Mouse (Mus musculus) MN1 (cell line): ENCODE data around the gene Nrg3.
"Not testable (repeated sequence)": the region's sequence is repeated elsewhere in the genome, so short reads cannot be mapped to it uniquely, and the experiment has no call there.

Experiments used
- DNase-seq: peaks from one replicate; pipeline ENCODE4 v3.0.0-alpha.2; 2016; ENCODE audit warnings: low spot score

Gene Nrg3

GRCm38 (mm10) chr14:39191946-39192345, 280.9 kb downstream of the Nrg3 start:
- peak; percentile 75 for DNase-seq

- no peak for DNase-seq
Measured at GRCm38 (mm10) chr14:39173709-39174108, 299.2 kb downstream of the Nrg3 start.

GRCm38 (mm10) chr14:39160140-39160539, 312.7 kb downstream of the Nrg3 start:
- DNase-seq, result no peak

GRCm38 (mm10) chr14:39155462-39155861, 317.4 kb downstream of the Nrg3 start:
- DNase-seq, result no peak

- DNase-seq, result no peak
Measured at GRCm38 (mm10) chr14:39129766-39130165, 343.1 kb downstream of the Nrg3 start.

- DNase-seq, result no peak
Measured at GRCm38 (mm10) chr14:39117977-39118376, 354.9 kb downstream of the Nrg3 start.

- not testable (repeated sequence) for DNase-seq
Measured at GRCm38 (mm10) chr14:39116522-39117231, 356.2 kb downstream of the Nrg3 start.

GRCm38 (mm10) chr14:39109566-39109965, 363.3 kb downstream of the Nrg3 start:
- no peak for DNase-seq

- DNase-seq, result no peak
Measured at GRCm38 (mm10) chr14:39106776-39107175, 366.1 kb downstream of the Nrg3 start.

- DNase-seq, result no peak
Measured at GRCm38 (mm10) chr14:39095219-39095618, 377.7 kb downstream of the Nrg3 start.

- DNase-seq, result no peak
Measured at GRCm38 (mm10) chr14:39079461-39079860, 393.4 kb downstream of the Nrg3 start.

GRCm38 (mm10) chr14:39051542-39051941, 421.3 kb downstream of the Nrg3 start:
- DNase-seq, result no peak

GRCm38 (mm10) chr14:39049021-39049420, 423.9 kb downstream of the Nrg3 start:
- DNase-seq, result no peak

GRCm38 (mm10) chr14:39044290-39044689, 428.6 kb downstream of the Nrg3 start:
- DNase-seq, result no peak

- DNase-seq, result no peak
Measured at GRCm38 (mm10) chr14:39043793-39044192, 429.1 kb downstream of the Nrg3 start.

- DNase-seq, result no peak
Measured at GRCm38 (mm10) chr14:39043384-39043783, 429.5 kb downstream of the Nrg3 start.

- no peak for DNase-seq
Measured at GRCm38 (mm10) chr14:39039046-39039445, 433.8 kb downstream of the Nrg3 start.

GRCm38 (mm10) chr14:39034482-39034881, 438.4 kb downstream of the Nrg3 start:
- no peak for DNase-seq

- no peak for DNase-seq
Measured at GRCm38 (mm10) chr14:39023065-39023464, 449.8 kb downstream of the Nrg3 start.

GRCm38 (mm10) chr14:39014126-39014525, 458.8 kb downstream of the Nrg3 start:
- DNase-seq, result no peak

- no peak for DNase-seq
Measured at GRCm38 (mm10) chr14:38997843-38998242, 475.0 kb downstream of the Nrg3 start.

GRCm38 (mm10) chr14:38992574-38992866, 480.4 kb downstream of the Nrg3 start:
- DNase-seq, result no peak

GRCm38 (mm10) chr14:38991847-38992573, 480.9 kb downstream of the Nrg3 start:
- no peak for DNase-seq

- DNase-seq, result no peak
Measured at GRCm38 (mm10) chr14:38959367-38959766, 513.5 kb downstream of the Nrg3 start.
